Mouse (Mus musculus) stomach, postnatal 0 days (tissue): ENCODE measurements around the gene Kif23. TPM values are rescaled to one million over a fixed set of nuclear protein-coding genes. Genes with fewer than 3 reads are reported as not detected.

Experiments
- ATAC-seq: fragments of 200-750 bp; cut with Nextera tagmentation; 2 replicates; pipeline ENCODE4 v1.8.0; 2017; ENCODE audit not compliant: low FRiP score, low TSS enrichment
- DNase-seq: peaks from one replicate; pipeline ENCODE4 v3.0.0-alpha.2; 2016; ENCODE audit warnings: low spot score
- H3K27ac ChIP-seq: fragments of 300-500 bp; sonication (generic); replicated peaks from 2 replicates; pipeline ENCODE4 v1.5.1; 2014; ENCODE audit warnings: mild to moderate bottlenecking, control low read depth
- H3K27me3 ChIP-seq: fragments of 300-500 bp; sonication (generic); 2 replicates; pipeline ENCODE4 v1.6.1; 2014; ENCODE audit warnings: low read length; ENCODE audit not compliant: control insufficient read depth, insufficient read depth
- H3K36me3 ChIP-seq: fragments of 300-500 bp; sonication (generic); 2 replicates; pipeline ENCODE4 v1.6.1; 2014; ENCODE audit warnings: low read length, mixed read lengths; ENCODE audit not compliant: control insufficient read depth, insufficient read depth
- H3K4me1 ChIP-seq: fragments of 300-500 bp; sonication (generic); replicated peaks from 2 replicates; pipeline ENCODE4 v1.6.1; 2014; ENCODE audit warnings: antibody characterized with exemption; ENCODE audit not compliant: control insufficient read depth, insufficient read depth
- H3K4me2 ChIP-seq: fragments of 300-500 bp; sonication (generic); replicated peaks from 2 replicates; pipeline ENCODE4 v1.6.1; 2014; ENCODE audit warnings: low read depth, mild to moderate bottlenecking, control low read depth, moderate library complexity
- H3K4me3 ChIP-seq: fragments of 300-500 bp; sonication (generic); 2 replicates; pipeline ENCODE4 v1.5.1; 2014; ENCODE audit warnings: low read depth, low read length, control low read depth
- H3K9ac ChIP-seq: fragments of 300-500 bp; sonication (generic); 2 replicates; pipeline ENCODE4 v1.6.1; 2014; ENCODE audit warnings: mild to moderate bottlenecking, low read length, control low read depth, mixed read lengths
- H3K9me3 ChIP-seq: fragments of 300-500 bp; sonication (generic); 2 replicates; pipeline ENCODE4 v1.6.1; 2016; ENCODE audit warnings: low read length; ENCODE audit not compliant: control insufficient read depth
- CTCF ChIP-seq: IDR thresholded peaks from 2 replicates; pipeline ENCODE4 v1.5.1; 2016; ENCODE audit warnings: antibody characterized with exemption, low read depth, mild to moderate bottlenecking, moderate library complexity
- EP300 ChIP-seq: optimal IDR thresholded peaks from 2 replicates; pipeline ENCODE3; 2016; ENCODE audit warnings: antibody characterized with exemption
- WGBS: fragments of 180-500 bp; shearing (Covaris S2); extraction: QIAGEN DNeasy Blood & Tissue Kit; methylation state at CpG from one replicate; pipeline ENCODE4 v1.1.7; 2014; 5-methylcytosine and 5-hydroxymethylcytosine counted together
- polyA plus RNA-seq: library from polyadenylated mRNA; unstranded; fragments of >200 nt; fragmentation: Nextera tagmentation; extraction: Ambion mirVana; gene quantifications from 2 replicates; pipeline ENCODE4 v1.2.1, GENCODE M21; 2015

The Kif23 gene
- polyA plus RNA-seq, result 19.9 and 25.1 TPM in 2 replicates

DNA sequence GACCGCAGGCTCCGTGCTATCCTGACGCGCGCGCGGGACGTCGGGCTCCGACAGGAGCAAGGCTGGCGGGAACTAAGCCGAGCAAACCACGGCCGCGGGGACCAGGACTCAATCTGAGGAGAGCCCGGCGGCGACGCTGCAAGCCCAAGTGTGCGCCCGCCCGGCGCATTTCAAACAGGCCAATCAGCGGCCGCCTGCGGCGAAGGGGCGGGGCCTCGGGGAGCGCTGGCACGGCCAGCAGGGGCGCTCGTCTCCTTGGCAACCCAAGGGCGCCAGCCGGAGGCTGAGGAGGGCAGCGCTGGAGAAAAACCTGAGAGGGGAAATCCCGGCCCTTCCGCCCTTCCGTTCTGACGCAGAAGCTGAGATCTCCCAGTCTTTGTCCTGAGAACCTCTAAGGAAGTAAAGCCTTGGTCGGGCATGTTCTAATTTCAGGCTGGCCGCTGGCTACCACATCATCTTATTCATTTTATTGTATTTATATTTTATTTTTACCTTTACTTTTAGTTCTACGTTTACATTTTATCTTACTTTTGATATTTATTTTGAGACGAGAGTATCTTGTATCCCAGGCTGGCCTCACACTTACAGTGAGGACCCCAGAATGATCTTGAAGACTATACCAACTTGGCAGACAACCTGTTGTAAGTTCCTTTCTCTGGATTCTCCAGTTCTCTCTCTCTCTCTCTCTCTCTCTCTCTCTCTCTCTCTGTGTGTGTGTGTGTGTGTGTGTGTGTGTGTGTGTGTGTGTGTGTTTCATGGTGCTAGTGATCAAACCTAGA, at the start of gene Kif23:
Gene Kif23, minus strand, starts transcription at position 152 of the 779 bp plus-strand sequence.
- TF ChIP-seq EP300 (no peak), CTCF (peak; percentile 85)
- no peaks in the 10 kb centered on the region for H3K4me1 ChIP-seq
- DNase-seq, result peak; percentile 99
- H3K9me3 ChIP-seq, result no peaks in the 10 kb centered on the region
- H3K27ac ChIP-seq, result peak within 1 kb of the TSS; percentile 49; the same call in 1 of the 2 replicates
- H3K27me3 ChIP-seq, result no peaks in the 10 kb centered on the region
- H3K4me2 ChIP-seq, result peak within 1 kb of the TSS; percentile 99
- WGBS, result under 1% methylated on average over 43 of the region's 44 CpGs
- no peaks in the 10 kb centered on the region for H3K36me3 ChIP-seq
- peak within 1 kb of the TSS; percentile 68 for H3K4me3 ChIP-seq
- H3K9ac ChIP-seq, result peak within 1 kb of the TSS; percentile 64
- peak; percentile 90 for ATAC-seq

DNA sequence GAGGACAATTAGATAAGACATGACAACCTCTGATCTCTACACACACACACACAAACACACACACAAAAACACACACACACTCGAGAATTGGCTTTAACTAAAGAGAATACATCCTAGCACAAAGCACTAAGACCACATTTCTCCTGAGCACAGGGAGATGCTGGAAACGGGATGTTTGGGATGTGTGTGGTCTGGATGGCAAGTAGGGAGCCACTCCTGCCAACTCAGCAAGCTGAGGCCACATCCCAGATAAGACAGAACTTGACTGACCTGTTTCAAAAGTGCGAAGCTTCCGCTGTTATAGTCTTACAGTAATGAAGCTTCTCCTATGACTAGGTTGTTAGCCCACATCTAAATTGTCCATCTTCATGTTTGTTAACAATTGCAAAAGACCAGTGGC, 44.6 kb upstream of the Kif23 start:
- Histone ChIP-seq H3K27ac (peak overlapping the region; percentile 58), H3K36me3 (no peaks in the 10 kb centered on the region; the same call in 1 of the 2 replicates), H3K4me1 (no peaks in the 10 kb centered on the region; the same call in 1 of the 2 replicates), H3K4me3 (no peak overlapping the region), H3K4me2 (no peak overlapping the region), H3K9me3 (no peaks in the 10 kb centered on the region), H3K27me3 (no peaks in the 10 kb centered on the region), H3K9ac (no peak overlapping the region)
- ATAC-seq (no peak), DNase-seq (no peak)
- 35% methylated on average over 4 of the region's 4 CpGs for WGBS
- no peak for TF ChIP-seq CTCF
- TF ChIP-seq EP300, result no peak

DNA sequence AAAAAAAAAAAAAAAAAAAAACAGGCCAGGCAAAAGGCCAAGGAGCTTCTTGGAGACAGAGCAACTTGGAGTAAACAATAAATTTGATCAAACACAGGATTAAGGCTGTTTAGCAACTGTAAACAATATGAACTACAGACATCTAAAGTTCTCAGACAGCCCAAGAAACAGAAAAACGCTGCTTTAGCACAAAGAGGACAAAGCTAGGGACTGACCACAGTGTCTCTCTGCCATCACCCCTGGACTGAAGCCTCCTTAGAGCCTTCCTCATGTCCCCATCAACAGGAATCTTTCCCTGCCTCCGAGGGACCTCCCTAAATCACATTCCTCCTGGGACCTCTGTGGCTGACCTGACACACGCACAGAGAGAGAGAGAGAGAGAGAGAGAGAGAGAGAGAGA, 44.2 kb upstream of the Kif23 start:
- WGBS, result 19% methylated on average over 3 of the region's 3 CpGs
- H3K9me3 ChIP-seq, result no peaks in the 10 kb centered on the region
- ATAC-seq, result no peak
- no peak for DNase-seq
- no peaks in the 10 kb centered on the region; the same call in 1 of the 2 replicates for H3K36me3 ChIP-seq
- no peak overlapping the region for H3K4me2 ChIP-seq
- no peaks in the 10 kb centered on the region; the same call in 1 of the 2 replicates for H3K4me1 ChIP-seq
- H3K4me3 ChIP-seq, result no peak overlapping the region
- peak overlapping the region; percentile 58 for H3K27ac ChIP-seq
- no peaks in the 10 kb centered on the region for H3K27me3 ChIP-seq
- TF ChIP-seq CTCF (no peak), EP300 (no peak)
- H3K9ac ChIP-seq, result no peak overlapping the region

- Histone ChIP-seq H3K4me2 (no peak overlapping the region), H3K27me3 (no peaks in the 10 kb centered on the region), H3K36me3 (no peaks in the 10 kb centered on the region; the same call in 1 of the 2 replicates), H3K9ac (no peak overlapping the region), H3K27ac (no peak overlapping the region), H3K9me3 (no peaks in the 10 kb centered on the region), H3K4me1 (no peaks in the 10 kb centered on the region; the same call in 1 of the 2 replicates), H3K4me3 (no peak overlapping the region)
- no peak for ATAC-seq
- DNase-seq, result no peak
- TF ChIP-seq CTCF, result no peak
- WGBS, result 76% methylated on average over 7 of the region's 7 CpGs
These were observed 39.5 kb upstream of the Kif23 start for GRCm38 (mm10) chr9:61986055-61986454.

DNA sequence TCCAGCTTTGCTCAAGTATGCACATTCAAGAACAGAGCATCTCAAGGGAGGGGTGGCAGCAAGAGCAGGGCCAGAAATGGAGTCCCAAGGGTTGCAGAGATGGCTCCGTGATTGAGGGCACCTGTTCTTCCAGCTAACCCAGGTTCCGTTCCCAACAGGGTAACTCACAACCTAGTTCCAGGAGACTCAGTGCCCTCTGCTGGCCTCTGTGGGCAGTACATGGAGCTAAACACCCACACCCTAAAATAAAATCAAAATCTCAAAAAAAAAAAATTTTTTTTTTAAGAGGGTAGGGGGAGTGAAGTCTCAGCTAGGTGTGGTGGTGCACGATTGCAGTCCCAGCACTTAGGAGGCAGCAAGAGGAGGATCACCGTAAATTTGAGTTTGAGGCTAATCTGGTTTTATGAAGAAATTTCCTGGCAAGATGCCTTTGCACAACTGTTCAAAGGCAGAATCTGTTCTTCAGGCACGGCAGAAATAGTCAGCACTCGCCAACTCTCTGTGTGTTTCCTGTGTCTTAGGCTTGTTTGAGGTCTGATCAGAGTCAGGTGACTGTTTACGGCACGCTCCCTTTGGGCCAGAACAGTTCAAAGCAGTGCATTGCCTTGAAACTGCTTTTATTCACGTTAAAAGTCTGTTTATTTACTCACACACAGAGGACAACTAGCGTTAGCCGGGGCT, 38.7 kb upstream of the Kif23 start:
- Histone ChIP-seq H3K4me3 (no peak overlapping the region), H3K9ac (no peak overlapping the region), H3K36me3 (no peaks in the 10 kb centered on the region; the same call in 1 of the 2 replicates), H3K27me3 (no peaks in the 10 kb centered on the region), H3K4me1 (no peaks in the 10 kb centered on the region), H3K27ac (no peak overlapping the region), H3K9me3 (no peaks in the 10 kb centered on the region), H3K4me2 (no peak overlapping the region)
- TF ChIP-seq EP300 (no peak), CTCF (peak; percentile 80)
- DNase-seq (peak; percentile 63), ATAC-seq (no peak)
- WGBS, result 34% methylated on average over 11 of the region's 11 CpGs
